Mouse (Mus musculus) neural tube, embryonic 12.5 days (tissue): Measurements from ENCODE around the gene Dvl2. TPM values are rescaled to one million over a fixed set of nuclear protein-coding genes. Genes with fewer than 3 reads are reported as not detected.
"Not testable (repeated sequence)": the region's sequence is repeated elsewhere in the genome, so short reads cannot be mapped to it uniquely, and the experiment has no call there.

Experiments
- ATAC-seq: fragments of 200-750 bp; cut with Nextera tagmentation; 2 replicates; pipeline ENCODE4 v1.8.0; 2017; ENCODE audit warnings: low read depth, mild to moderate bottlenecking, moderate TSS enrichment, moderate library complexity; ENCODE audit not compliant: low FRiP score
- H3K27ac ChIP-seq: fragments of 300-500 bp; sonication (generic); 2 replicates; pipeline ENCODE4 v1.5.1; 2016
- H3K27me3 ChIP-seq: fragments of 300-500 bp; sonication (generic); replicated peaks from 2 replicates; pipeline ENCODE4 v1.6.1; 2016; ENCODE audit warnings: mild to moderate bottlenecking
- H3K36me3 ChIP-seq: fragments of 300-500 bp; sonication (generic); 2 replicates; pipeline ENCODE4 v1.6.1; 2016; ENCODE audit warnings: mild to moderate bottlenecking
- H3K4me1 ChIP-seq: fragments of 300-500 bp; sonication (generic); 2 replicates; pipeline ENCODE4 v1.6.1; 2016
- H3K4me2 ChIP-seq: fragments of 300-500 bp; sonication (generic); replicated peaks from 2 replicates; pipeline ENCODE4 v1.6.1; 2016; ENCODE audit warnings: mild to moderate bottlenecking
- H3K4me3 ChIP-seq: fragments of 300-500 bp; sonication (generic); 2 replicates; pipeline ENCODE4 v1.5.1; 2016
- H3K9ac ChIP-seq: fragments of 300-500 bp; sonication (generic); 2 replicates; pipeline ENCODE4 v1.6.1; 2016; ENCODE audit warnings: mild to moderate bottlenecking
- H3K9me3 ChIP-seq: fragments of 300-500 bp; sonication (generic); 2 replicates; pipeline ENCODE4 v1.6.1; 2016; ENCODE audit warnings: mild to moderate bottlenecking
- WGBS: fragments of 180-500 bp; shearing (Covaris S2); methylation state at CpG from one replicate; pipeline ENCODE4 v1.1.7; 2016; 5-methylcytosine and 5-hydroxymethylcytosine counted together
- polyA plus RNA-seq: library from polyadenylated mRNA; unstranded; fragments of >200 nt; fragmentation: Nextera tagmentation; extraction: Ambion mirVana; gene quantifications from 2 replicates; pipeline ENCODE4 v1.2.1, GENCODE M21; 2016

Dvl2 gene
- polyA plus RNA-seq, 1 experiment from 2014 or later = 39.0 TPM

- Histone ChIP-seq H3K36me3 (peaks cover 38% of the 10 kb centered on the region), H3K27ac (no peak within 1 kb of the TSS), H3K27me3 (no peaks in the 10 kb centered on the region), H3K4me1 (peaks cover 44% of the 10 kb centered on the region), H3K4me3 (peak within 1 kb of the TSS; percentile 55), H3K9me3 (no peaks in the 10 kb centered on the region), H3K9ac (peak within 1 kb of the TSS; percentile 74), H3K4me2 (peak within 1 kb of the TSS; percentile 87)
- under 1% methylated on average over 35 of the region's 35 CpGs for WGBS
- ATAC-seq = peak; percentile 62
These were observed 14.6 kb downstream of the Dvl2 start, which contains the start of gene Acadvl for GRCm38 (mm10) chr11:70014880-70015558. TSS of gene Acadvl (minus strand) at chr11:70015411.

GRCm38 (mm10) chr11:70015677-70016076, 15.3 kb downstream of the Dvl2 start:
- H3K27ac ChIP-seq = no peak overlapping the region
- H3K9ac ChIP-seq = no peak overlapping the region
- no peaks in the 10 kb centered on the region for H3K9me3 ChIP-seq
- H3K27me3 ChIP-seq = no peaks in the 10 kb centered on the region
- WGBS = 65% methylated on average over 6 of the region's 6 CpGs
- H3K4me2 ChIP-seq = peak overlapping the region; percentile 87
- no peak for ATAC-seq
- H3K4me3 ChIP-seq = no peak overlapping the region
- H3K36me3 ChIP-seq = peaks cover 31% of the 10 kb centered on the region
- peaks cover 50% of the 10 kb centered on the region for H3K4me1 ChIP-seq

GRCm38 (mm10) chr11:70016177-70016576, 15.8 kb downstream of the Dvl2 start:
- H3K27me3 ChIP-seq, H3K4me3 ChIP-seq, H3K4me2 ChIP-seq, H3K9ac ChIP-seq, ATAC-seq, H3K9me3 ChIP-seq, H3K27ac ChIP-seq: not testable (repeated sequence)
- Histone ChIP-seq H3K4me1 (peaks cover 51% of the 10 kb centered on the region), H3K36me3 (peaks cover 26% of the 10 kb centered on the region)
- 83% methylated on average over 2 of the region's 2 CpGs for WGBS

- Histone ChIP-seq H3K36me3 (peaks cover 22% of the 10 kb centered on the region), H3K9me3 (no peaks in the 10 kb centered on the region), H3K4me1 (peaks cover 51% of the 10 kb centered on the region), H3K27ac (no peak within 1 kb of the TSS), H3K9ac (peak within 1 kb of the TSS; percentile 88), H3K27me3 (no peaks in the 10 kb centered on the region), H3K4me3 (peak within 1 kb of the TSS; percentile 65), H3K4me2 (peak within 1 kb of the TSS; percentile 95)
- 80% methylated on average over 3 of the region's 3 CpGs for WGBS
- ATAC-seq = no peak
These were observed 16.3 kb downstream of the Dvl2 start, which contains the start of gene Dlg4 for GRCm38 (mm10) chr11:70016669-70017068. TSS of gene Dlg4 (plus strand) at chr11:70016942.

GRCm38 (mm10) chr11:70017199-70017767, 16.9 kb downstream of the Dvl2 start:
- peaks cover 15% of the 10 kb centered on the region for H3K36me3 ChIP-seq
- H3K27me3 ChIP-seq = no peaks in the 10 kb centered on the region
- peak overlapping the region; percentile 65; the same call in 1 of the 2 replicates for H3K4me3 ChIP-seq
- H3K9ac ChIP-seq = peak overlapping the region; percentile 88
- H3K4me1 ChIP-seq = peaks cover 55% of the 10 kb centered on the region
- 60% methylated on average over 7 of the region's 7 CpGs for WGBS
- H3K4me2 ChIP-seq = peak overlapping the region; percentile 95
- no peak for ATAC-seq
- no peaks in the 10 kb centered on the region for H3K9me3 ChIP-seq
- H3K27ac ChIP-seq = no peak overlapping the region

GRCm38 (mm10) chr11:70018131-70018990, 18.0 kb downstream of the Dvl2 start:
- H3K9ac ChIP-seq = peak overlapping the region; percentile 88
- WGBS = 2% methylated on average over 23 of the region's 25 CpGs
- peaks cover 5% of the 10 kb centered on the region; the same call in 1 of the 2 replicates for H3K36me3 ChIP-seq
- H3K9me3 ChIP-seq = no peaks in the 10 kb centered on the region
- H3K4me2 ChIP-seq = peak overlapping the region; percentile 95
- H3K4me3 ChIP-seq = peak overlapping the region; percentile 65
- ATAC-seq = no peak
- H3K4me1 ChIP-seq = peaks cover 61% of the 10 kb centered on the region
- H3K27ac ChIP-seq = peak overlapping the region; percentile 81
- no peaks in the 10 kb centered on the region for H3K27me3 ChIP-seq

GRCm38 (mm10) chr11:70019495-70020021, 19.2 kb downstream of the Dvl2 start:
- H3K4me1 ChIP-seq = peaks cover 67% of the 10 kb centered on the region
- H3K4me3 ChIP-seq = peak overlapping the region; percentile 65
- H3K36me3 ChIP-seq = no peaks in the 10 kb centered on the region
- 5% methylated on average over 2 of the region's 2 CpGs for WGBS
- no peaks in the 10 kb centered on the region for H3K9me3 ChIP-seq
- 0 out of 2 replicates have a peak overlapping the region, but pooled peaks have one; percentile 66 for H3K27ac ChIP-seq
- no peaks in the 10 kb centered on the region for H3K27me3 ChIP-seq
- no peak for ATAC-seq
- peak overlapping the region; percentile 88 for H3K9ac ChIP-seq
- H3K4me2 ChIP-seq = peak overlapping the region; percentile 95

GRCm38 (mm10) chr11:70020022-70020631, 19.7 kb downstream of the Dvl2 start:
- no peaks in the 10 kb centered on the region for H3K27me3 ChIP-seq
- peak overlapping the region; percentile 66 for H3K27ac ChIP-seq
- WGBS = 31% methylated on average over 8 of the region's 8 CpGs
- peak overlapping the region; percentile 95 for H3K4me2 ChIP-seq
- ATAC-seq = no peak
- H3K36me3 ChIP-seq = no peaks in the 10 kb centered on the region
- H3K9ac ChIP-seq = peak overlapping the region; percentile 88; the same call in 1 of the 2 replicates
- no peaks in the 10 kb centered on the region for H3K9me3 ChIP-seq
- peak overlapping the region; percentile 65 for H3K4me3 ChIP-seq
- H3K4me1 ChIP-seq = peaks cover 62% of the 10 kb centered on the region

GRCm38 (mm10) chr11:70020731-70021263, 20.4 kb downstream of the Dvl2 start:
- Histone ChIP-seq H3K27me3 (no peaks in the 10 kb centered on the region), H3K9ac (peak overlapping the region; percentile 88; the same call in 1 of the 2 replicates), H3K36me3 (no peaks in the 10 kb centered on the region), H3K4me1 (peaks cover 62% of the 10 kb centered on the region), H3K9me3 (no peaks in the 10 kb centered on the region), H3K27ac (peak overlapping the region; percentile 66; the same call in 1 of the 2 replicates), H3K4me2 (peak overlapping the region; percentile 95), H3K4me3 (peak overlapping the region; percentile 65)
- ATAC-seq = peak; percentile 81
- under 1% methylated on average over 8 of the region's 8 CpGs for WGBS

GRCm38 (mm10) chr11:70021264-70022132, 21.1 kb downstream of the Dvl2 start:
- Histone ChIP-seq H3K9ac (peak overlapping the region; percentile 88; the same call in 1 of the 2 replicates), H3K4me1 (peaks cover 69% of the 10 kb centered on the region), H3K27me3 (no peaks in the 10 kb centered on the region), H3K4me2 (peak overlapping the region; percentile 95), H3K4me3 (peak overlapping the region; percentile 65), H3K36me3 (no peaks in the 10 kb centered on the region), H3K27ac (peak overlapping the region; percentile 66; the same call in 1 of the 2 replicates), H3K9me3 (no peaks in the 10 kb centered on the region)
- WGBS = under 1% methylated on average over 40 of the region's 40 CpGs
- ATAC-seq = peak; percentile 77
